Mouse (Mus musculus): Measurements from ENCODE around the gene Metrn.

DNA sequence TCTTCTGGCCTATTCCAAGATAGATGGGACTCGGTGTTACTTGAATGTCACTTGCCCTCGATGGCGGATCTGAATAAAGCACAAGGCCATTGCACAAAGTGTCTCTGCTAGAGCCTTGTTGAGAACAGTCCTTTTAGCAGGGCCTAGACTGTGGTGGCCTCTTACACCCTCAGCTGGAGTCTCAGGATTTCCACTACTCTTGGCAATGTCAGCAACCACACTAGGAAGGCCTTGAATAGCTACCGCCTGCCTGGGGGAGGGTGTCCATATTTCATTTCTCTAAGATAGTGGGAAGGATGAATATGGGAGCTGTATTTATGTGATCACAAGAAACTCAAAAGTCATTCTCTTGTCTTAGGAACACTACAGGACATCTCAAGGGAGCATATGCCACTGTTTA lies 48.7 kb downstream of the Metrn start:
- no peak for TF ChIP-seq SMC3 (IDR thresholded peaks at IDR 0.05; ENCODE audit: low read depth, low read length)
- no peak for TF ChIP-seq USF1 (IDR thresholded peaks at IDR 0.05; ENCODE audit: low read depth, low read length)
- TF ChIP-seq E2F4 (IDR thresholded peaks at IDR 0.05; ENCODE audit: insufficient replicate concordance, low read depth, low read length) = no peak
- no peak for TF ChIP-seq ETS1 (conservative IDR thresholded peaks at IDR 0.05; ENCODE audit: low read depth, low read length)
- TF ChIP-seq CTCF (conservative IDR thresholded peaks at IDR 0.05 in 1 of 2, IDR thresholded peaks at IDR 0.05 in 1 of 2; ENCODE audit: low read depth in 2 of 2, low read length in 2 of 2) = no peak
- TF ChIP-seq SIN3A (IDR thresholded peaks at IDR 0.05; ENCODE audit: low read length) = no peak
